Mouse (Mus musculus) liver, adult 2 months (tissue): ENCODE results near the gene Dgkb. TPM values are rescaled to one million over a fixed set of nuclear protein-coding genes. Genes with fewer than 3 reads are reported as not detected.

ENCODE experiments used
- DNase-seq: peaks from one replicate; pipeline ENCODE4 v3.0.0-alpha.2; 2011; ENCODE audit warnings: low read depth, low spot score; ENCODE audit errors: extremely low read depth
- H3K27ac ChIP-seq: fragments of 200-500 bp; replicated peaks from 2 replicates; pipeline ENCODE4 v1.5.1; 2012; ENCODE audit warnings: low read depth, mild to moderate bottlenecking, control low read depth, inconsistent platforms, low read length; ENCODE audit not compliant: insufficient read depth
- H3K27me3 ChIP-seq: fragments of 200-500 bp; 2 replicates; pipeline ENCODE4 v1.6.1; 2012; ENCODE audit warnings: mild to moderate bottlenecking, moderate library complexity, low read length, inconsistent platforms; ENCODE audit not compliant: control insufficient read depth, insufficient read depth
- H3K36me3 ChIP-seq: fragments of 200-500 bp; 2 replicates; pipeline ENCODE4 v1.6.1; 2012; ENCODE audit warnings: low read length, inconsistent platforms; ENCODE audit not compliant: control insufficient read depth, insufficient read depth
- H3K4me1 ChIP-seq: fragments of 200-500 bp; 2 replicates; pipeline ENCODE4 v1.6.1; 2011; ENCODE audit warnings: low read length; ENCODE audit not compliant: control insufficient read depth, insufficient read depth
- H3K4me3 ChIP-seq: fragments of 200-500 bp; 2 replicates; pipeline ENCODE4 v1.5.1; 2011; ENCODE audit warnings: low read depth, mild to moderate bottlenecking, control low read depth, low read length, moderate library complexity; ENCODE audit not compliant: insufficient read depth
- H3K79me2 ChIP-seq: fragments of 200-500 bp; 2 replicates; pipeline ENCODE4 v1.6.1; 2012; ENCODE audit warnings: inconsistent platforms, mild to moderate bottlenecking, low read length, moderate library complexity; ENCODE audit not compliant: control insufficient read depth, insufficient read depth
- H3K9ac ChIP-seq: fragments of 200-500 bp; 2 replicates; pipeline ENCODE4 v1.6.1; 2012; ENCODE audit warnings: low read depth, mild to moderate bottlenecking, control low read depth, inconsistent platforms, low read length
- CTCF ChIP-seq: fragments of 200-500 bp; IDR thresholded peaks from 2 replicates; pipeline ENCODE4 v1.5.1; 2011; ENCODE audit warnings: low read depth, low read length, control low read depth
- POLR2A ChIP-seq: fragments of 200-500 bp; IDR thresholded peaks from 2 replicates; pipeline ENCODE4 v1.6.1; 2011; ENCODE audit warnings: low read length, control low read depth; ENCODE audit not compliant: insufficient read depth; ENCODE audit errors: extremely low read depth
- WGBS: fragments of 180-500 bp; shearing (Covaris S2); methylation state at CpG from one replicate; pipeline ENCODE4 v1.1.7; 2018; 5-methylcytosine and 5-hydroxymethylcytosine counted together
- polyA plus RNA-seq: library from polyadenylated mRNA; depleted of rRNA; stranded (reverse); fragments of >200 nt; gene quantifications from 2 replicates; pipeline ENCODE4 v1.2.3, GENCODE M21; 2012
- total RNA-seq: library from RNA; depleted of rRNA; stranded (reverse); fragments of >200 nt; gene quantifications from 2 replicates; pipeline ENCODE4 v1.2.3, GENCODE M21; 2014

Dgkb gene
- total and polyA plus RNA-seq, 2 experiments = under 0.01 to 0.04 TPM

DNA sequence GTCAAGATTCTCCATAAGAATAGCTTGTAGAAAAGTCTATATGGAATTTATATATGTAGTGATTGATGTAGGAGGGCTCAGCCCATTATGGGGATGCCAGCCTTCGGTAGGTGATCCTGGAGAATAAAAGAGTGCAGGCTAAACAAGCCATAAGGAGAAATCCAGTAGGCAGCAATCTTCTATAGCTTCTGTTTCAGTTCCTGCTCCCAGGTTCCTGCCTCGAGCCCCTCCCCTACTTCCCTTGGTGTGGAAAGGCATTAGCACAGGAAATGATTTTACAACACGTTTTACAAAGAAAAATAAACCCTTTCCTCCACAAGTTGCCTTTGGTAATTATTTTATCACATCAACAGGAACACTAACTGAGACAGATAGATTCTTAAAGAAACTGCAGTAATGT is 850.7 kb downstream of the Dgkb start:
- TF ChIP-seq POLR2A (no peak), CTCF (no peak)
- Histone ChIP-seq H3K36me3 (no peaks in the 10 kb centered on the region), H3K27ac (no peak overlapping the region), H3K79me2 (no peaks in the 10 kb centered on the region), H3K4me3 (no peak overlapping the region), H3K4me1 (no peaks in the 10 kb centered on the region), H3K9ac (no peak overlapping the region), H3K27me3 (no peaks in the 10 kb centered on the region)
- DNase-seq = no peak
- WGBS = 42% methylated on average over 3 of the region's 3 CpGs
